Mouse (Mus musculus) spleen, adult 2 months (tissue): ENCODE results near the gene Mlip. TPM values are rescaled to one million over a fixed set of nuclear protein-coding genes. Genes with fewer than 3 reads are reported as not detected.

Source experiments
- DNase-seq, 2 experiments: peaks; one replicate each; pipeline versions ENCODE4 v3.0.0 to v3.0.0-alpha.2; 2012 to 2021; ENCODE audit warnings: low spot score in 2 of 2, low read depth in 1 of 2
- H3K27ac ChIP-seq: fragments of 200-500 bp; 2 replicates; pipeline ENCODE4 v1.5.1; 2012; ENCODE audit warnings: low read length, inconsistent platforms; ENCODE audit not compliant: insufficient read depth
- H3K27me3 ChIP-seq: fragments of 200-500 bp; 2 replicates; pipeline ENCODE4 v1.6.1; 2012; ENCODE audit warnings: mild to moderate bottlenecking, moderate library complexity, low read length, inconsistent platforms; ENCODE audit not compliant: control insufficient read depth, insufficient read depth
- H3K36me3 ChIP-seq: fragments of 200-500 bp; 2 replicates; pipeline ENCODE4 v1.6.1; 2012; ENCODE audit warnings: mild to moderate bottlenecking, low read length, inconsistent platforms; ENCODE audit not compliant: control insufficient read depth, insufficient read depth
- H3K4me1 ChIP-seq: fragments of 200-500 bp; 2 replicates; pipeline ENCODE4 v1.6.1; 2011; ENCODE audit warnings: inconsistent platforms; ENCODE audit not compliant: control insufficient read depth, insufficient read depth, insufficient read length
- H3K4me3 ChIP-seq: fragments of 200-500 bp; 2 replicates; pipeline ENCODE4 v1.5.1; 2011; ENCODE audit warnings: mild to moderate bottlenecking, inconsistent platforms; ENCODE audit not compliant: insufficient read depth, insufficient read length; ENCODE audit errors: extremely low read depth
- CTCF ChIP-seq: fragments of 200-500 bp; IDR thresholded peaks from 2 replicates; pipeline ENCODE4 v1.5.1; 2011; ENCODE audit warnings: mild to moderate bottlenecking, inconsistent platforms; ENCODE audit not compliant: insufficient read depth, insufficient read length, insufficient replicate concordance; ENCODE audit errors: extremely low read depth
- POLR2A ChIP-seq: fragments of 200-500 bp; IDR thresholded peaks from 2 replicates; pipeline ENCODE4 v1.6.1; 2011; ENCODE audit warnings: low read depth, low read length, inconsistent platforms
- WGBS: fragments of 180-500 bp; shearing (Covaris S2); methylation state at CpG from one replicate; pipeline ENCODE4 v1.1.7; 2018; 5-methylcytosine and 5-hydroxymethylcytosine counted together
- polyA plus RNA-seq: library from polyadenylated mRNA; depleted of rRNA; stranded (reverse); fragments of >200 nt; gene quantifications from 2 replicates; pipeline ENCODE4 v1.2.3, GENCODE M21; 2012

The Mlip gene
- polyA plus RNA-seq, 1 experiment, result not detected

DNA sequence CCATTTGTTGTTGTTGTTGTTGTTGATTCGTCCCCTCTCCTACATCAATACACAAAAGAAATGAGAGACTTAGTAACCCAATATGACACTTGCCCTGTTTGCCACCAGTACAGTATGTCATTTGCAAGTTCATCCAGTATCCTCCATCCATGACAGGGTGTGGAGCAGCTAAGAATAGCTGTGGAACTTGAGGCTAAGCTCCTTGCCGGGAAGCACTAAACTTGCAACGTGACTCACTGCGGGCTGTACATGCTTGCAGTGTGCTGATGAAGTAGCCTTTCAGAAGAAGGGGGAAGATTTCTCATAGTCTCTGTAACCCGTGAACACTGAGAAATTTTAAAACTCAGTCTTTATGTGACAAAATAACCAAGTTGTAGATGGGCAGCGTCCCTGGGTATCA, 42.2 kb downstream of the Mlip start:
- Histone ChIP-seq H3K4me1 (no peaks in the 10 kb centered on the region), H3K36me3 (no peaks in the 10 kb centered on the region), H3K4me3 (no peak overlapping the region), H3K27me3 (0 out of 2 replicates have a peak, but pooled peaks cover 1% of the 10 kb centered on the region), H3K27ac (no peak overlapping the region)
- 85% methylated on average over 6 of the region's 6 CpGs for WGBS
- no peak for DNase-seq
- TF ChIP-seq POLR2A (no peak), CTCF (no peak)

DNA sequence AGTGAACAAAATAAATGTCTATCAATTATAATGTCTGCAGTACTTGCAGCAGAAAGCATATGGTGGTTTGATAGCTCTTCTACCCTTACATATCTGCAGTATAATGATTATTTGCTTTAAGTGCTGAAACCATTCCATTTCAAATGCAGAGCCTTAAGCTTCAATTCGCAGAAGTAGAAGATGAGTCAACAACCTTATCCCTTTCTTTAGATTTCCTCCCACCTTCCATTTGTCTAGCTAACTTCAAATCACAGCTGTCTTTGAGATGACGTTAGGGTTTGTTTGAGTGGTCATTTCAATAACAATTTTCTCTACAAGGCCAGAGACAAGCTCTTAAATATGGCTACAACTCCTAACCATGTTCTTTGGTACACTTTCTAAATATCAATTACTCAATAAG, 47.4 kb downstream of the Mlip start:
- 81% methylated on average over 2 of the region's 2 CpGs for WGBS
- TF ChIP-seq POLR2A (no peak), CTCF (no peak)
- no peaks in the 10 kb centered on the region for H3K4me1 ChIP-seq

DNA sequence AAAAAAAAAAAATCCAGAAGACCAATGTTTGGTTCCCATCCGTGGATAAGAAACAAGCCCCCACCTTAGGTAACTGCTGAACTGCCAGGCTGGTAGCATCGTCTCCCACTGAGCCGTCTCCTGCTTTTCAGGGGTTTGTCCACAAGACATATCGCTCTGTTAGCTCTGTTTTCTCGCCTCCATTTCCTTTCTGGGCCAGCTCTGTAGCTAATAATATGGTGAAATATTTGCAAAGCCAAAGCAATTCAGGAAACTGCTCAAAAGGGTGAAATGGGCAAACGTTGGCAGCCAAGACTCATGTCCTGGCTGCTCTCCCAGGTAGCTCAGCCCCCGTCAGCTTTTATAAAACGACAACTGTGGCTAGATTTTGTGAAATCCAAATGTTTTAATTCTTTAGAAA, 50.4 kb downstream of the Mlip start:
- H3K4me1 ChIP-seq, result no peaks in the 10 kb centered on the region
- H3K27me3 ChIP-seq, result no peaks in the 10 kb centered on the region
- H3K4me3 ChIP-seq, result no peak overlapping the region
- no peak for DNase-seq
- no peak for TF ChIP-seq CTCF
- TF ChIP-seq POLR2A, result no peak
- H3K36me3 ChIP-seq, result no peaks in the 10 kb centered on the region
- WGBS, result 76% methylated on average over 8 of the region's 8 CpGs
- no peak overlapping the region for H3K27ac ChIP-seq

More for the DNA sequence above, 47.4 kb downstream of the Mlip start:
- Histone ChIP-seq H3K27ac (no peak overlapping the region), H3K4me3 (no peak overlapping the region), H3K36me3 (no peaks in the 10 kb centered on the region), H3K27me3 (0 out of 2 replicates have a peak, but pooled peaks cover 1% of the 10 kb centered on the region)
- no peak for DNase-seq

DNA sequence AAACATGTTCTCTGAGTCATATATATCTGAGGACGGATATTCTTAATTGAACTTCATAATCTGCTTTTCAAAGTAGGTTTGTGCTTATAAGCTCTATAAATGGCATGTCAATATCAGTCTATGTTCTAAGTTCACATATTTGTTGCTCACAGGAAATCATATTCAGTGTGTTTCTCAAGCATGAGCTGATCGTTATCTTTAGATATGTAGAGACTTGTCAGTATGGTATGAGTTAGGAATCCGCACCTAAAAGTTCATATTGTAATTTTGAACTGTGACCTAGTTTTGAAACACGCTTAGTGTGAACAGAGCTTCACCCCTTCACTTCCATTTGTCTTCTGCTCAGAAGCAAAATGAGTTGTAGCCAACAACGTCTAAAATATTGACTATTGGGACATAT, 64.8 kb downstream of the Mlip start:
- H3K36me3 ChIP-seq, result no peaks in the 10 kb centered on the region
- H3K27me3 ChIP-seq, result no peaks in the 10 kb centered on the region
- no peak for DNase-seq
- WGBS, result 89% methylated on average over 5 of the region's 5 CpGs
- no peak overlapping the region for H3K4me3 ChIP-seq
- H3K4me1 ChIP-seq, result no peaks in the 10 kb centered on the region
- TF ChIP-seq CTCF (no peak), POLR2A (no peak)
- no peak overlapping the region for H3K27ac ChIP-seq

DNA sequence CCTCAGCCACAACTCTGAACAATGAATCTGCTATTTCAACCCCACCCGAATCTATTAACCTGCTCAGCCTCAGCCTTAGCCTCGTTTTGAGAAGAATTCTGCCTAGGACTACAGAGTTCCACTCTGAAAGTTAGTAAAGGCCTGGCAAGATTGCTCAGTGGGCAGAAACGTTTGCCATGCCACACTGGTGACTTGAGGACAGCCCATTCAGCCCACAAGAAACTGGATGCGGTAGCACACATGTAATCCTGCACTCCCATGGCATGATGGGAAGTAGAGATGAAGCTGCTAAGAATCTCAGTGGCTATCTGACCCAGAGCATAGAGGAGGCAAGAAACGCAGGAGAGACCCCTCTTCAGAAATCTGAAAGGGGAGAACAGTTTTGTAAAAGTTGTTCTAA, 73.4 kb downstream of the Mlip start:
- no peaks in the 10 kb centered on the region for H3K36me3 ChIP-seq
- TF ChIP-seq CTCF (no peak), POLR2A (no peak)
- no peak for DNase-seq
- no peaks in the 10 kb centered on the region for H3K4me1 ChIP-seq
- H3K4me3 ChIP-seq, result no peak overlapping the region
- H3K27ac ChIP-seq, result no peak overlapping the region
- H3K27me3 ChIP-seq, result no peaks in the 10 kb centered on the region
- 81% methylated on average over 5 of the region's 5 CpGs for WGBS

DNA sequence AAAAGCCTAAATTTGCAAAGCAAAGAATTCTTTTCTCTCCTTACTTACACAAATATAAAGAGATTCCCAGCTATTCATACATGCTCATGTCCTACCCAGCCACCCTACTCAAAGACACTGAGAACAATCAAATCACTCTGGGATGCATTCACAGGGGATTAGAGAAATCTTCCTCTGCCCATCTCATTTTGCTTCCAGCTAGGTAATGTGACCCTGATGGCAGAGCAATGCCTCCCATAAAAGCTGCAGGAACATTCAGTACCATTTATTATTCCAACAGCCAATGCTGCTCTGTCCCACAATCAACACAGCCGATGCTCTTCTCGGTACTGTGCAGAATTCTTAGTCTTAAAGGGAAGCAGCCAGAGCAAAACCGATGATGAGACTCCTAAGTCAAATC, 74.7 kb downstream of the Mlip start:
- Histone ChIP-seq H3K27me3 (no peaks in the 10 kb centered on the region), H3K4me1 (no peaks in the 10 kb centered on the region), H3K4me3 (no peak overlapping the region), H3K36me3 (no peaks in the 10 kb centered on the region), H3K27ac (no peak overlapping the region)
- TF ChIP-seq CTCF (no peak), POLR2A (no peak)
- 90% methylated on average over 3 of the region's 3 CpGs for WGBS
- DNase-seq, result no peak

DNA sequence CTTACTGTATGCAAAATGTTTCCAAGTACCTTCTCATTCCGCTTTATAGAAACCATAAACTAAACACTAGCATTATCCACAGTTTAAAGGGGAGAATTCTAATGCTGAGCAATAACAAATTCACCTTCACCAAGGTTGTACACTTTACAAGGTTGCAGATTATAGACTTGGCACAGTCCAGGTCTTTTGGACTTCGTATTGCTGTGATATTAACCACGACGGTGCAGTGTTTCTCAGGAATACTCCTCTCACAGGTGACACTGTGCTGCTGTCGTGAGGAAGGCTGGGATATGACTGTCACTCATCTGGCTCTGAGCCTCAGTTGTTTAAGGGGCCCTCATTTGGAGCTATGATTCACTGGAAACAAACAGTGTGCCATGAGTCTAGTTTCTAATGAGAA, 75.5 kb downstream of the Mlip start:
- WGBS, result 78% methylated on average over 5 of the region's 5 CpGs
- TF ChIP-seq POLR2A (no peak), CTCF (no peak)
- Histone ChIP-seq H3K4me1 (no peaks in the 10 kb centered on the region), H3K27me3 (no peaks in the 10 kb centered on the region), H3K4me3 (no peak overlapping the region), H3K36me3 (no peaks in the 10 kb centered on the region), H3K27ac (no peak overlapping the region)
- no peak for DNase-seq
